Mouse (Mus musculus) heart, embryonic 10.5 days (tissue): ENCODE measurements at regions not wholly inside any gene's neighbourhood (a gene's known extent, or its start where the extent isn't known, plus 50 kb on each side); places are given as distances from the start of the nearest gene placed in this dataset.
"Not testable (repeated sequence)": the region's sequence is repeated elsewhere in the genome, so short reads cannot be mapped to it uniquely, and the experiment has no call there.

Experiments used
- DNase-seq: peaks from one replicate; pipeline ENCODE4 v3.0.0-alpha.2; 2017; ENCODE audit warnings: low spot score
- H3K27ac ChIP-seq: fragments of 300-500 bp; sonication (generic); 2 replicates; pipeline ENCODE4 v1.5.1; 2016; ENCODE audit warnings: mild to moderate bottlenecking
- H3K27me3 ChIP-seq: fragments of 300-500 bp; sonication (generic); 2 replicates; pipeline ENCODE4 v1.6.1; 2016; ENCODE audit warnings: mild to moderate bottlenecking; ENCODE audit not compliant: poor library complexity, insufficient read depth, severe bottlenecking
- H3K36me3 ChIP-seq: fragments of 300-500 bp; sonication (generic); 2 replicates; pipeline ENCODE4 v1.6.1; 2016; ENCODE audit warnings: mild to moderate bottlenecking, moderate library complexity
- H3K4me1 ChIP-seq: fragments of 300-500 bp; sonication (generic); 2 replicates; pipeline ENCODE4 v1.6.1; 2016; ENCODE audit warnings: mild to moderate bottlenecking
- H3K4me3 ChIP-seq: fragments of 300-500 bp; sonication (generic); 2 replicates; pipeline ENCODE4 v1.5.1; 2016; ENCODE audit warnings: mild to moderate bottlenecking, moderate library complexity
- H3K9me3 ChIP-seq: fragments of 300-500 bp; sonication (generic); 2 replicates; pipeline ENCODE4 v1.6.1; 2016; ENCODE audit warnings: mild to moderate bottlenecking, moderate library complexity
- WGBS: fragments of 180-500 bp; shearing (Covaris S2); methylation state at CpG from one replicate; pipeline ENCODE4 v1.1.7; 2016; 5-methylcytosine and 5-hydroxymethylcytosine counted together

GRCm38 (mm10) chrX:4899187-4899586, 52.7 kb upstream of the Btbd35f27 start:
- whole genome bisulfite sequencing, result 79% methylated on average over 7 of the region's 7 CpGs

More at GRCm38 (mm10) chrX:4899187-4899586, 52.7 kb upstream of the Btbd35f27 start:
- H3K36me3 ChIP-seq, H3K27me3 ChIP-seq, H3K4me1 ChIP-seq, H3K27ac ChIP-seq, H3K4me3 ChIP-seq, H3K9me3 ChIP-seq: not testable (repeated sequence)
- DNase-seq, result peak; percentile 22
